Mouse (Mus musculus) midbrain, embryonic 14.5 days (tissue): ENCODE measurements at regions not wholly inside any gene's neighbourhood (a gene's known extent, or its start where the extent isn't known, plus 50 kb on each side); places are given as distances from the start of the nearest gene placed in this dataset.

Experiments
- ATAC-seq: fragments of 200-750 bp; cut with Nextera tagmentation; 2 replicates; pipeline ENCODE4 v1.8.0; 2017; ENCODE audit warnings: moderate number of reproducible peaks, moderate library complexity; ENCODE audit not compliant: low FRiP score, low TSS enrichment
- DNase-seq: peaks from one replicate; pipeline ENCODE4 v3.0.0-alpha.2; 2015
- H3K27ac ChIP-seq: fragments of 300-500 bp; sonication (generic); replicated peaks from 2 replicates; pipeline ENCODE4 v1.5.1; 2014; ENCODE audit warnings: mild to moderate bottlenecking, low read depth, low read length, moderate library complexity
- H3K27me3 ChIP-seq: fragments of 300-500 bp; sonication (generic); 2 replicates; pipeline ENCODE4 v1.6.1; 2014; ENCODE audit warnings: low read length, control low read depth, mixed read lengths; ENCODE audit not compliant: control insufficient read depth, insufficient read depth
- H3K36me3 ChIP-seq: fragments of 300-500 bp; sonication (generic); 2 replicates; pipeline ENCODE4 v1.6.1; 2014; ENCODE audit warnings: low read length, control low read depth; ENCODE audit not compliant: control insufficient read depth, insufficient read depth
- H3K4me1 ChIP-seq: fragments of 300-500 bp; sonication (generic); 2 replicates; pipeline ENCODE4 v1.6.1; 2014; ENCODE audit warnings: mild to moderate bottlenecking, antibody characterized with exemption, low read length, control low read depth; ENCODE audit not compliant: control insufficient read depth, insufficient read depth
- H3K4me2 ChIP-seq: fragments of 300-500 bp; sonication (generic); 2 replicates; pipeline ENCODE4 v1.6.1; 2014; ENCODE audit warnings: mild to moderate bottlenecking, low read length, moderate library complexity
- H3K4me3 ChIP-seq: fragments of 300-500 bp; sonication (generic); replicated peaks from 2 replicates; pipeline ENCODE4 v1.5.1; 2014; ENCODE audit warnings: low read depth, low read length
- H3K9ac ChIP-seq: fragments of 300-500 bp; sonication (generic); replicated peaks from 2 replicates; pipeline ENCODE4 v1.6.1; 2014; ENCODE audit warnings: mild to moderate bottlenecking, low read length, moderate library complexity
- H3K9me3 ChIP-seq: fragments of 300-500 bp; sonication (generic); 2 replicates; pipeline ENCODE4 v1.6.1; 2016; ENCODE audit warnings: low read length, control low read depth, mixed read lengths; ENCODE audit not compliant: control insufficient read depth
- WGBS: fragments of 180-500 bp; shearing (Covaris S2); extraction: QIAGEN DNeasy Blood & Tissue Kit; methylation state at CpG from one replicate; pipeline ENCODE4 v1.1.7; 2014; 5-methylcytosine and 5-hydroxymethylcytosine counted together

GRCm38 (mm10) chr9:30186261-30186660, 223.3 kb upstream of the Ntm start:
- 74% methylated on average over 2 of the region's 2 CpGs for WGBS

GRCm38 (mm10) chr9:30190078-30190477, 227.1 kb upstream of the Ntm start:
- no peaks in the 10 kb centered on the region for H3K27me3 ChIP-seq
- no peak for DNase-seq
- H3K4me3 ChIP-seq: no peak overlapping the region
- H3K36me3 ChIP-seq: no peaks in the 10 kb centered on the region
- H3K4me2 ChIP-seq: no peak overlapping the region
- H3K27ac ChIP-seq: no peak overlapping the region
- no peaks in the 10 kb centered on the region for H3K9me3 ChIP-seq
- 96% methylated on average over 5 of the region's 5 CpGs for WGBS
- H3K9ac ChIP-seq: no peak overlapping the region
- peaks cover 5% of the 10 kb centered on the region; the same call in 1 of the 2 replicates for H3K4me1 ChIP-seq
- ATAC-seq: no peak

More at GRCm38 (mm10) chr9:30186261-30186660, 223.3 kb upstream of the Ntm start:
- H3K4me2 ChIP-seq: no peak overlapping the region
- no peak overlapping the region for H3K27ac ChIP-seq
- no peak overlapping the region for H3K9ac ChIP-seq
- H3K36me3 ChIP-seq: no peaks in the 10 kb centered on the region
- no peak overlapping the region for H3K4me3 ChIP-seq
- H3K9me3 ChIP-seq: no peaks in the 10 kb centered on the region
- DNase-seq: no peak
- no peaks in the 10 kb centered on the region for H3K27me3 ChIP-seq
- peaks cover 6% of the 10 kb centered on the region; the same call in 1 of the 2 replicates for H3K4me1 ChIP-seq
- ATAC-seq: no peak

GRCm38 (mm10) chr9:30191119-30191518, 228.2 kb upstream of the Ntm start:
- H3K4me2 ChIP-seq: no peak overlapping the region
- H3K27ac ChIP-seq: no peak overlapping the region
- H3K36me3 ChIP-seq: no peaks in the 10 kb centered on the region
- DNase-seq: no peak
- H3K4me3 ChIP-seq: no peak overlapping the region
- no peak overlapping the region for H3K9ac ChIP-seq
- no peaks in the 10 kb centered on the region for H3K9me3 ChIP-seq
- H3K4me1 ChIP-seq: no peaks in the 10 kb centered on the region
- H3K27me3 ChIP-seq: no peaks in the 10 kb centered on the region
- no peak for ATAC-seq

- DNase-seq: no peak
Measured at GRCm38 (mm10) chr9:30191902-30192301, 229.0 kb upstream of the Ntm start.

GRCm38 (mm10) chr9:30194866-30195265, 231.9 kb upstream of the Ntm start:
- H3K4me2 ChIP-seq: no peak overlapping the region
- no peak overlapping the region for H3K4me3 ChIP-seq
- 55% methylated on average over 3 of the region's 3 CpGs for WGBS
- no peaks in the 10 kb centered on the region for H3K36me3 ChIP-seq
- DNase-seq: no peak
- no peaks in the 10 kb centered on the region for H3K27me3 ChIP-seq
- no peak overlapping the region for H3K27ac ChIP-seq
- H3K9me3 ChIP-seq: no peaks in the 10 kb centered on the region
- H3K4me1 ChIP-seq: no peaks in the 10 kb centered on the region
- ATAC-seq: no peak
- no peak overlapping the region for H3K9ac ChIP-seq

More at GRCm38 (mm10) chr9:30191902-30192301, 229.0 kb upstream of the Ntm start:
- Histone ChIP-seq H3K27me3 (no peaks in the 10 kb centered on the region), H3K9ac (no peak overlapping the region), H3K4me1 (no peaks in the 10 kb centered on the region), H3K4me2 (no peak overlapping the region), H3K4me3 (no peak overlapping the region), H3K27ac (no peak overlapping the region), H3K9me3 (no peaks in the 10 kb centered on the region), H3K36me3 (no peaks in the 10 kb centered on the region)
- ATAC-seq: no peak

- DNase-seq (no peak), ATAC-seq (no peak)
- no peak overlapping the region for H3K27ac ChIP-seq
- no peaks in the 10 kb centered on the region for H3K4me1 ChIP-seq
- no peak overlapping the region for H3K4me3 ChIP-seq
- H3K9me3 ChIP-seq: no peaks in the 10 kb centered on the region
- H3K4me2 ChIP-seq: no peak overlapping the region
- WGBS: 95% methylated on average over 3 of the region's 3 CpGs
- no peak overlapping the region for H3K9ac ChIP-seq
- H3K36me3 ChIP-seq: no peaks in the 10 kb centered on the region
- H3K27me3 ChIP-seq: no peaks in the 10 kb centered on the region
Measured at GRCm38 (mm10) chr9:30202411-30202810, 224.5 kb upstream of the Snx19 start.

- ATAC-seq: no peak
- no peaks in the 10 kb centered on the region for H3K9me3 ChIP-seq
- WGBS: 90% methylated on average over 4 of the region's 4 CpGs
- DNase-seq: no peak
- no peaks in the 10 kb centered on the region for H3K27me3 ChIP-seq
- H3K27ac ChIP-seq: no peak overlapping the region
- H3K4me1 ChIP-seq: no peaks in the 10 kb centered on the region; the same call in 1 of the 2 replicates
- no peak overlapping the region for H3K9ac ChIP-seq
- no peaks in the 10 kb centered on the region for H3K36me3 ChIP-seq
- H3K4me2 ChIP-seq: no peak overlapping the region
- no peak overlapping the region for H3K4me3 ChIP-seq
Measured at GRCm38 (mm10) chr9:30207631-30208030, 219.3 kb upstream of the Snx19 start.

- Histone ChIP-seq H3K4me1 (no peaks in the 10 kb centered on the region; the same call in 1 of the 2 replicates), H3K9me3 (no peaks in the 10 kb centered on the region), H3K27ac (no peak overlapping the region), H3K4me2 (no peak overlapping the region), H3K4me3 (no peak overlapping the region), H3K9ac (no peak overlapping the region), H3K36me3 (no peaks in the 10 kb centered on the region), H3K27me3 (no peaks in the 10 kb centered on the region)
- 21% methylated on average over 1 of the region's 1 CpGs for WGBS
- DNase-seq (no peak), ATAC-seq (no peak)
Measured at GRCm38 (mm10) chr9:30209806-30210205, 217.1 kb upstream of the Snx19 start.

- WGBS: 82% methylated on average over 3 of the region's 3 CpGs
- ATAC-seq: no peak
- H3K4me2 ChIP-seq: no peak overlapping the region
- H3K9ac ChIP-seq: no peak overlapping the region
- no peaks in the 10 kb centered on the region for H3K36me3 ChIP-seq
- DNase-seq: no peak
- no peaks in the 10 kb centered on the region; the same call in 1 of the 2 replicates for H3K4me1 ChIP-seq
- no peaks in the 10 kb centered on the region for H3K27me3 ChIP-seq
- no peaks in the 10 kb centered on the region for H3K9me3 ChIP-seq
- H3K4me3 ChIP-seq: no peak overlapping the region
- no peak overlapping the region for H3K27ac ChIP-seq
Measured at GRCm38 (mm10) chr9:30212471-30213075, 214.3 kb upstream of the Snx19 start.
